Mouse (Mus musculus): ENCODE measurements around the gene Pnp2. TPM values are rescaled to one million over a fixed set of nuclear protein-coding genes. Genes with fewer than 3 reads are reported as not detected.
"Not testable (repeated sequence)": the region's sequence is repeated elsewhere in the genome, so short reads cannot be mapped to it uniquely, and the experiment has no call there.

The Pnp2 gene
- polyA plus RNA-seq (2015; fragmentation: Nextera tagmentation; extraction: Ambion mirVana): 0.37 and 0.42 TPM in 2 replicates

- 6% methylated on average over 18 of the region's 19 CpGs for WGBS
- not testable (repeated sequence) for H3K9me3 ChIP-seq, H3K27me3 ChIP-seq, H3K4me1 ChIP-seq, H3K9ac ChIP-seq, H3K27ac ChIP-seq
- peak; percentile 84 for ATAC-seq (ENCODE audit: low FRiP score, low read depth)
- Histone ChIP-seq H3K4me2 (replicated peaks) (peak within 1 kb of the TSS; percentile 50), H3K4me3 (peak within 1 kb of the TSS; percentile 19; the same call in 1 of the 2 replicates), H3K36me3 (peaks cover 12% of the 10 kb centered on the region)
Observed at GRCm38 (mm10) chr14:50955942-50956508, at the start of gene Pnp2. TSS of gene Pnp2 (plus strand) at chr14:50955992.

- no peaks in the 10 kb centered on the region for H3K9me3 ChIP-seq
- H3K4me3 ChIP-seq: no peak overlapping the region
- no peak overlapping the region for H3K27ac ChIP-seq
- WGBS: 77% methylated on average over 4 of the region's 4 CpGs
- ATAC-seq (ENCODE audit: low FRiP score, low read depth): no peak
- H3K36me3 ChIP-seq: peaks cover 20% of the 10 kb centered on the region
- no peak overlapping the region for H3K9ac ChIP-seq
- no peak overlapping the region for H3K4me2 ChIP-seq (replicated peaks)
- peaks cover 9% of the 10 kb centered on the region for H3K4me1 ChIP-seq
- no peaks in the 10 kb centered on the region for H3K27me3 ChIP-seq
Observed at GRCm38 (mm10) chr14:50908126-50908525, 47.7 kb upstream of the Pnp2 start.

- 54% methylated on average over 3 of the region's 3 CpGs for WGBS
- H3K27ac ChIP-seq: no peak overlapping the region
- no peak for ATAC-seq (ENCODE audit: low FRiP score, low read depth)
- H3K4me2 ChIP-seq (replicated peaks): no peak overlapping the region
- no peaks in the 10 kb centered on the region for H3K27me3 ChIP-seq
- H3K36me3 ChIP-seq: peaks cover 49% of the 10 kb centered on the region
- H3K9me3 ChIP-seq: no peaks in the 10 kb centered on the region
- H3K9ac ChIP-seq: no peak overlapping the region
- H3K4me1 ChIP-seq: no peaks in the 10 kb centered on the region
- H3K4me3 ChIP-seq: no peak overlapping the region
Observed at GRCm38 (mm10) chr14:50911356-50911755, 44.4 kb upstream of the Pnp2 start.

GRCm38 (mm10) chr14:50923437-50923836 lies 32.4 kb upstream of the Pnp2 start:
- H3K36me3 ChIP-seq: peaks cover 50% of the 10 kb centered on the region
- H3K27me3 ChIP-seq; ATAC-seq (ENCODE audit: low FRiP score, low read depth); H3K9me3 ChIP-seq: not testable (repeated sequence)
- peaks cover 20% of the 10 kb centered on the region for H3K4me1 ChIP-seq
- peak overlapping the region; percentile 87 for H3K9ac ChIP-seq
- 69% methylated on average over 1 of the region's 1 CpGs for WGBS
- H3K4me3 ChIP-seq: peak overlapping the region; percentile 93
- peak overlapping the region; percentile 91; the same call in 1 of the 2 replicates for H3K27ac ChIP-seq
- H3K4me2 ChIP-seq (replicated peaks): peak overlapping the region; percentile 74

GRCm38 (mm10) chr14:50924281-50925064 lies 31.3 kb upstream of the Pnp2 start, which contains the start of the genes Osgep and Apex1:
TSS of gene Osgep (minus strand) at chr14:50924893.
TSS of gene Apex1 (plus strand) at chr14:50924968.
- peak; percentile 96 for ATAC-seq (ENCODE audit: low FRiP score, low read depth)
- peak within 1 kb of the TSS; percentile 91 for H3K27ac ChIP-seq
- H3K4me3 ChIP-seq: peak within 1 kb of the TSS; percentile 93
- H3K9me3 ChIP-seq: no peaks in the 10 kb centered on the region
- peak within 1 kb of the TSS; percentile 87 for H3K9ac ChIP-seq
- H3K4me1 ChIP-seq: peaks cover 23% of the 10 kb centered on the region
- H3K4me2 ChIP-seq (replicated peaks): peak within 1 kb of the TSS; percentile 85
- WGBS: under 1% methylated on average over 57 of the region's 57 CpGs
- H3K36me3 ChIP-seq: peaks cover 53% of the 10 kb centered on the region
- H3K27me3 ChIP-seq: no peaks in the 10 kb centered on the region

- Histone ChIP-seq H3K9ac (peak overlapping the region; percentile 87), H3K4me1 (peaks cover 30% of the 10 kb centered on the region), H3K36me3 (peaks cover 45% of the 10 kb centered on the region), H3K4me2 (replicated peaks) (peak overlapping the region; percentile 85), H3K27ac (peak overlapping the region; percentile 91), H3K4me3 (peak overlapping the region; percentile 93), H3K9me3 (no peaks in the 10 kb centered on the region), H3K27me3 (no peaks in the 10 kb centered on the region)
- WGBS: under 1% methylated on average over 38 of the region's 38 CpGs
- peak; percentile 42 for ATAC-seq (ENCODE audit: low FRiP score, low read depth)
Observed at GRCm38 (mm10) chr14:50925111-50925920, 30.5 kb upstream of the Pnp2 start.

- Histone ChIP-seq H3K27me3 (no peaks in the 10 kb centered on the region), H3K4me1 (peaks cover 38% of the 10 kb centered on the region), H3K4me3 (no peak overlapping the region), H3K4me2 (replicated peaks) (no peak overlapping the region), H3K36me3 (peaks cover 37% of the 10 kb centered on the region), H3K9ac (no peak overlapping the region), H3K9me3 (no peaks in the 10 kb centered on the region), H3K27ac (no peak overlapping the region)
- ATAC-seq (ENCODE audit: low FRiP score, low read depth): no peak
- WGBS: 67% methylated on average over 3 of the region's 3 CpGs
Observed at GRCm38 (mm10) chr14:50927366-50927765, 28.4 kb upstream of the Pnp2 start.

GRCm38 (mm10) chr14:50929951-50930350 lies 25.8 kb upstream of the Pnp2 start:
- H3K27ac ChIP-seq: 0 out of 2 replicates have a peak overlapping the region, but pooled peaks have one; percentile 76
- peak overlapping the region; percentile 99 for H3K9ac ChIP-seq
- H3K4me1 ChIP-seq: peaks cover 30% of the 10 kb centered on the region
- 13% methylated on average over 10 of the region's 10 CpGs for WGBS
- H3K36me3 ChIP-seq: peaks cover 37% of the 10 kb centered on the region
- peak overlapping the region; percentile 89 for H3K4me2 ChIP-seq (replicated peaks)
- peak overlapping the region; percentile 98 for H3K4me3 ChIP-seq
- no peaks in the 10 kb centered on the region for H3K27me3 ChIP-seq
- no peaks in the 10 kb centered on the region for H3K9me3 ChIP-seq
- no peak for ATAC-seq (ENCODE audit: low FRiP score, low read depth)

GRCm38 (mm10) chr14:50930377-50930753 lies 25.4 kb upstream of the Pnp2 start:
- H3K4me1 ChIP-seq: peaks cover 30% of the 10 kb centered on the region
- H3K9me3 ChIP-seq: no peaks in the 10 kb centered on the region
- under 1% methylated on average over 37 of the region's 38 CpGs for WGBS
- H3K27ac ChIP-seq: peak overlapping the region; percentile 76; the same call in 1 of the 2 replicates
- ATAC-seq (ENCODE audit: low FRiP score, low read depth): peak; percentile 28
- H3K4me3 ChIP-seq: peak overlapping the region; percentile 98
- peaks cover 37% of the 10 kb centered on the region for H3K36me3 ChIP-seq
- H3K4me2 ChIP-seq (replicated peaks): peak overlapping the region; percentile 89
- H3K9ac ChIP-seq: peak overlapping the region; percentile 99
- no peaks in the 10 kb centered on the region for H3K27me3 ChIP-seq

GRCm38 (mm10) chr14:50930754-50931492 lies 24.9 kb upstream of the Pnp2 start, which contains the start of the genes Pip4p1 and Pnp:
TSS of gene Pip4p1 (minus strand) at chr14:50930856.
TSS of gene Pnp (plus strand) at chr14:50931082.
- peaks cover 26% of the 10 kb centered on the region for H3K4me1 ChIP-seq
- ATAC-seq (ENCODE audit: low FRiP score, low read depth): peak; percentile 100
- H3K27ac ChIP-seq: peak within 1 kb of the TSS; percentile 79
- peaks cover 37% of the 10 kb centered on the region for H3K36me3 ChIP-seq
- no peaks in the 10 kb centered on the region for H3K9me3 ChIP-seq
- under 1% methylated on average over 63 of the region's 68 CpGs for WGBS
- no peaks in the 10 kb centered on the region for H3K27me3 ChIP-seq
- peak within 1 kb of the TSS; percentile 98 for H3K4me3 ChIP-seq
- H3K4me2 ChIP-seq (replicated peaks): peak within 1 kb of the TSS; percentile 89
- H3K9ac ChIP-seq: peak within 1 kb of the TSS; percentile 99

- H3K4me3 ChIP-seq: peak overlapping the region; percentile 98
- 12% methylated on average over 12 of the region's 12 CpGs for WGBS
- no peaks in the 10 kb centered on the region for H3K27me3 ChIP-seq
- peak overlapping the region; percentile 79 for H3K27ac ChIP-seq
- H3K36me3 ChIP-seq: peaks cover 30% of the 10 kb centered on the region
- H3K4me2 ChIP-seq (replicated peaks): peak overlapping the region; percentile 65
- H3K4me1 ChIP-seq: peaks cover 20% of the 10 kb centered on the region
- H3K9me3 ChIP-seq: no peaks in the 10 kb centered on the region
- ATAC-seq (ENCODE audit: low FRiP score, low read depth): no peak
- peak overlapping the region; percentile 60 for H3K9ac ChIP-seq
Observed at GRCm38 (mm10) chr14:50931493-50932020, 24.2 kb upstream of the Pnp2 start.
